Mouse (Mus musculus) ES-CJ7 (cell line): ENCODE data around the gene Icam4.

Source experiments
- DNase-seq: peaks from one replicate; pipeline ENCODE4 v3.0.0; 2011; ENCODE audit warnings: low read depth, low spot score

Gene Icam4

DNA sequence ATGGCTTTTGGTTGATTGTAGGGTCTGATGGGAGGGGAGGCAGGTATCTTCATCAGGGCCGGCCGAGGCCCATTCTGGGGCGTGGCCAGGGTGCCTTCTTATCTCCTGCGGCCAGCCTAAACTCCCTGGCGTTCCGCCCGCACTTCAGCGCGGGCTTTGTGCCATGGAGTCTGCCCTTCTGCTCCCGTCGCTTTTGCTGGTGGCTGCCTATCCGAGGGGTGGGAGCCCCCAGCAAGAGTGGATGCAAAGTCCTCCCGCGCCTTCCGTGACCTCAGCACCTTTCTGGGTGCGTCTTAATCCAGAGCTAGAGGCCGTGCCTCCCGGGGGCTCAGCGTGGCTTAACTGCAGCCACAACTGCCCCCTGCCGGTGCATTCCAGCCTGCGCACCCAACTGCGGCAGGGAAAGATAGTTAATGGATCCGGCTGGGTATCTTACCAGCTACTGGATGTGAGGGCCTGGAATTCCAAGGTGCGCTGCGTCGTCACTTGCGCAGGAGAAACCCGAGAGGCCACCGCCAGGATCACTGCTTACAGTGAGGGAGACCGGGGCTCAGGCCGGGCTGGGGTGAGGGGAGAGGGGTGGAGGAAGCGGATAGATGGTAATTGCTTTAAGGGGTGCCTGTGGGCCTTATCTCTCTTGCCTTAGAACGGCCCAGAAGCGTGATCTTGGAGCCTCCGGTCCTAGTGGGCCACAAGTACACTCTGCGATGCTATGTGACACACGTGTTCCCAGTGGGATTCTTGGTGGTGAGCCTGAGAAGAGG is at the start of gene Icam4:
Icam4 (plus strand) TSS at position 83 of the 764 bp plus-strand sequence.
- DNase-seq = peak; percentile 86

GRCm38 (mm10) chr9:20979769-20980168 is 49.4 kb upstream of the Icam4 start:
- DNase-seq = no peak

GRCm38 (mm10) chr9:20982171-20982570 is 47.0 kb upstream of the Icam4 start:
- DNase-seq = no peak

GRCm38 (mm10) chr9:20983169-20983568 is 46.0 kb upstream of the Icam4 start:
- DNase-seq = peak; percentile 84

DNA sequence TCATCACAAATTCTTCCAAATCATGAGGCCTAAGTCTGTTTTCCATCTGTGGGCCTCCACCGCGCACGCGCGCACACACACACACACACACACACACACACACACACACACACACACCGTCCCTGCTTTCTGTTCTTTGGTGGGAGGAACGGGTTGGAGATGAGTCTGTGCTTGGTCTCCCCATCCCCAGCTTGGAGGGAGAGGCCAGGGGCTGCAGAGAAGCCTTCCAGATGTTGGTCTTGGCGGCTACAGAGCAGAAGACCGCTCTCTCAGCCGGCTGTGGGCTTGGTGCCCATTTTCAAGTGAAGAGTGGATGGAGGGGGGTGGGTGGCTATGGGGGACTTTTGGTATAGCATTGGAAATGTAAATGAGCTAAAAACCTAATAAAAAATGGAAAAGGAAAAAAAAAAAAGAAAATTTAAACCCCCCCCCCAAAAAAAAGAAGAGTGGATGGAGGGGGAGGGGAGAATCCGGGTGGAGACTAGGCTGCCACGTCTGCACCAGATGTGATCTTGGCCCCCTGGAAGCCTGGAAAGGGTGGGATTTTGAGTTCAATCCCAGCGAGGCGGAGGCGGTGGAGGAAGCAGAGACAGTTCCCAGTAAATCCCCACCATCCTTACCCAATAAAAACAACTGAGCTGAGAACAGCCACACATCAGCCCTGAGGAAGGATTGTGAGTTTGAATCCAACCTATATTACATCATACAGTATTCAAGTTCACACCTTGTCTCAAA is 42.1 kb upstream of the Icam4 start:
- no peak for DNase-seq

- peak; percentile 25 for DNase-seq
These were observed 41.2 kb upstream of the Icam4 start for GRCm38 (mm10) chr9:20987953-20988352.

DNA sequence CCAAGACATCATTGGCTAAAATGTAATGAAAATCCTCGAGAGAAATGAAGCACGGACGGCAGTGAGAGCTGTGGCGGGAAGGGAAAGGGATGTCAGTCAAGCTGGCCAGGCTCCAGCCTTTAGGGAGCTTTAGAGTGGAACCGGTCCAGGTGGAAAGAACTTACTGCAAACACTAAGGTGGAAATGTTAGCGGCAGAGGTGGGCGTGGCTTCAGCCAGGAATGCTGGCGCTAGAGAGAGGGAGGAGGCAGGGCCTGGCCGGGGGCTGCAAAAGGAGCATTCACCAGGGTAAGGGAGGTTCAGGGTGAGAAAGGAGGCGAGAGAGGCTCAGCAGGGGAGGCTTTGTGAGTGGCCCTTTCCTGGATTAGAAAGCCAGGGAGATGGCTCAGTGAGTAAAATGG is 38.3 kb upstream of the Icam4 start:
- peak; percentile 91 for DNase-seq

GRCm38 (mm10) chr9:20991587-20991986 is 37.6 kb upstream of the Icam4 start:
- DNase-seq = no peak

- no peak for DNase-seq
These were observed 35.8 kb upstream of the Icam4 start for GRCm38 (mm10) chr9:20993165-20993898.

DNA sequence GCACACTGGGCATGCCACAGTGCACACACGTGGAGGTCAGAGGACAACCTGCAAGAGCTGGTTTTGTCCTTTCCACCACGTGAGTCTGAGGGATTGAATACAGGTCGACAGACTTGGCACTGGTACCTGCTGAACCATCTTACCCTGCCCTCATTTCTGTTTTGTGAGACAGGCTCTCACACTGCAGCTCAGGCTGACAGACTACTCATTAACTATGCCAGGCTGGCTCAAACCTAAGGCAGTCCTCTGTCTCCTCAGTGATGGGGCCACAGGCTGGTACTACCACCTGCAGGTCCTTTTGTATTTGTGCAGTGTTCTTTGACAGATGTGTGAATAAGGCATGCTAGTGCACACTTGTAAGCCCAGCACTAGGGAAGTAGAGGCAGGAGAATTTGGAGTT is 34.1 kb upstream of the Icam4 start:
- peak; percentile 35 for DNase-seq

- no peak for DNase-seq
These were observed 32.1 kb upstream of the Icam4 start for GRCm38 (mm10) chr9:20997065-20997464.

DNA sequence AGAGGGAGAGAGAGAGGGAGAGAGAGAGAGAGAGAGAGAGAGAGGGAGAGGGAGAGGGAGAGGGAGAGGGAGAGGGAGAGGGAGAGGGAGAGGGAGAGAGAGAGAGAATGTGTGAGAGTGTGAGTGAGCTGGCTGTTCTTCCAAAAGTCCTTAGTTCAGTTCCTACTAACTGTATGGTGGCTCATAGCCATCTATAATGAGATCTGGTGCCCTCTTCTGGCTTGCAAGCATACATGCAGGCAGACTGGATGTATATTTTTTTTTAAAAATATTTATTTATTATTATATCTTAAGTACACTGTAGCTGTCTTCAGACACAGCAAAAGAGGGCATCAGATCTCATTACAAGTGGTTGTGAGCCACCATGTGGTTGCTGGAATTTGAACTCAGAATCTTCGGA is 30.8 kb upstream of the Icam4 start:
- DNase-seq = peak; percentile 45

GRCm38 (mm10) chr9:21000811-21001210 is 28.4 kb upstream of the Icam4 start:
- DNase-seq = peak; percentile 63

- DNase-seq = peak; percentile 86
These were observed 27.4 kb upstream of the Icam4 start for GRCm38 (mm10) chr9:21001651-21002200.

GRCm38 (mm10) chr9:21002270-21002626 is 26.9 kb upstream of the Icam4 start:
- DNase-seq = no peak

DNA sequence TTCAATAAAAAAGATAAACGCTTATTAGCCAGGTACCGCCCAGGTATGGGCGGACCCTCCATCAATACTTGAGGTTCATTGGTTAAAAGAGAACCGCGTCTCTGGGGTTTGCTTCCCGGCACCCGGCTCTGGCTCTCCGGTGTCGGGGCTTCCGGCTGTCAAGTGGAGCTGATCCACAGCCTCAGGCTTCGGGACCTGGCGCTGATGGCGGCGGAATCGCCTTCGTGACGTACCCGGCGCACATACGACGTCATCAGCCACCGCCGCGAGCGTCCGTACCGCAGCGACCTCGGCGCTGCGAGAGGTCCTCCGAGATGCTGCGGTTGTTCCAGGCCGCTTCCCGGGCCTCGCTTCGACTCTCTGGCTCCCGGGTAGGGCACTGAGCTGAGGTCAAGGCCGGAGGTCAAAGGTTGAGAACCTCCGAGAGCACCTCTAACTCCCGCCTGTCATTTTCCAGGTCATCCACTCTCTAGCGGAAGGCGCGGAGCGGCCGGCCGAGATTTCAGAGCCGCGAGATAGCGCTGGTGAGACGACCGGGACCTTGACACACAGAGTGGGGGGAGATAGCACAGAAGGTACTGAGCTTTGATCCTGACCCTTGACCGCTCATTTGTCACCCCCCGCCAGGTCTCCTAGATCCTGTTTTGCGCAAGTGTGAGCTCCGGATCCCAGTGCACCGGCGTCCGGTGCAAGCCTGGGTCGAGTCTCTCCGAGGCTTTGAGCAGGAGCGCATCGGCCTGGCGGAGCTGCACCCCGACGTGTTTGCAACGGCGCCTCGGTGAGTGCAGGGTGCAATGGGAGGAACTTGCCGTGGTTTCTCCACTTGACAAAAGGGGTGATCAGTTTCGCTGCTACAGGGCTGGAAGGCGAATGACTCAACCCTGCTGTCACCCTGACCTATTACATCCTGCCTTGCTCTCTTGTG is 26.3 kb upstream of the Icam4 start, which contains the start of gene Mrpl4:
Mrpl4 (plus strand) TSS at position 112 of the 925 bp plus-strand sequence.
- DNase-seq = peak; percentile 92

GRCm38 (mm10) chr9:21007313-21007952 is 21.7 kb upstream of the Icam4 start:
- DNase-seq = no peak

GRCm38 (mm10) chr9:21008007-21008406 is 21.2 kb upstream of the Icam4 start:
- DNase-seq = peak; percentile 57

- DNase-seq = no peak
These were observed 18.8 kb upstream of the Icam4 start for GRCm38 (mm10) chr9:21010362-21010761.

DNA sequence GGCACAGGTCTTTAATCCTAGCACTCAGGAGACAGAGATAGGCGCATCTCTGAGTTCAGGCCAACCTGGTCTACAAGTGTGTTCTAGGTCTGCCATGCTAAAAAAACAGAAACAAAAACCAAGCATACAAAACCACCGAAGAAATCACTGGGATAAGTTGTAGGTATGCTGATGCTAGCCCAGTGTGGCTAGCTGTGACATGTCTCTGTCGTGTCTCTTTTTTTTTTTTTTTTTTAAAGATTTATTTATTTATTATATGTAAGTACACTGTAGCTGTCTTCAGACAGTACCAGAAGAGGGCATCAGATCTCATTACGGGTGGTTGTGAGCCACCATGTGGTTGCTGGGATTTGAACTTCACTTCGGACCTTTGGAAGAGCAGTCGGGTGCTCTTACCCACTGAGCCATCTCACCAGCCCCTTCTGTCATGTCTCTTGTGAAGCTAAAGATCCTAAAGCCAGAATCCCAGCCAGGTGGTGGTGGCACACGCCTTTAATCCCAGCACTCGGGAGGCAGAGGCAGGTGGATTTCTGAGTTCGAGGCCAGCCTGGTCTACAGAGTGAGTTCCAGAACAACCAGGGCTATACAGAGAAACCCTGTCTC is 18.1 kb upstream of the Icam4 start:
- peak; percentile 58 for DNase-seq
